ENCODE assay signal across 8 mouse cellular contexts in genomic region chr9:101110013-101110412, GRCm38 (mm10). TPM values are rescaled to one million over a fixed set of nuclear protein-coding genes. Genes with fewer than 3 reads are reported as not detected.
A peak's percentile ranks its signal among the peaks of the same experiment; 100 is the strongest.
DNase-seq lines count a peak whose midpoint lies in the region; ATAC-seq lines count a peak whose summit lies in the region.

No protein-coding gene starts in this region.

- 68% methylated on average over 3 of the region's 3 CpGs for WGBS in forebrain, embryonic 14.5 days
- WGBS in forebrain, embryonic 15.5 days, result 42% methylated on average over 3 of the region's 3 CpGs
- 6% methylated on average over 3 of the region's 3 CpGs for WGBS in heart, embryonic 16.5 days
- WGBS in forebrain, embryonic 10.5 days, result 75% methylated on average over 3 of the region's 3 CpGs

- H3K9ac ChIP-seq in forebrain, embryonic 14.5 days (ENCODE audit: low read length), result no peak overlapping the region
- H3K9ac ChIP-seq in forebrain, embryonic 15.5 days (replicated peaks), result no peak overlapping the region
- H3K9ac ChIP-seq in heart, embryonic 16.5 days (ENCODE audit: low read length), result no peak overlapping the region

- peak; percentile 48 for DNase-seq in forebrain, embryonic 14.5 days (ENCODE audit: low spot score)
- DNase-seq in NIH3T3 (ENCODE audit: low read depth), result peak; percentile 70
- DNase-seq in kidney, postnatal 25 days, result peak; percentile 58 to 61
- DNase-seq in frontal cortex, postnatal 14 days (ENCODE audit: low spot score in 2 of 2), result no peak
- DNase-seq in forebrain, embryonic 10.5 days (ENCODE audit: extremely low spot score, low spot score), result no peak
- DNase-seq in layer of hippocampus, adult 9-10 months (ENCODE audit: low spot score), result no peak

- no peaks in the 10 kb centered on the region for H3K9me3 ChIP-seq in forebrain, embryonic 14.5 days (replicated peaks; ENCODE audit: control insufficient read depth, low read length)
- no peaks in the 10 kb centered on the region for H3K9me3 ChIP-seq in forebrain, embryonic 15.5 days
- peaks cover 4% of the 10 kb centered on the region for H3K9me3 ChIP-seq in heart, embryonic 16.5 days (replicated peaks; ENCODE audit: control insufficient read depth, low read length)
- no peaks in the 10 kb centered on the region for H3K9me3 ChIP-seq in forebrain, embryonic 10.5 days

- H3K4me1 ChIP-seq in forebrain, embryonic 14.5 days (ENCODE audit: control insufficient read depth, insufficient read depth, low read length), result no peaks in the 10 kb centered on the region
- H3K4me1 ChIP-seq in forebrain, embryonic 15.5 days, result no peaks in the 10 kb centered on the region
- peaks cover 24% of the 10 kb centered on the region for H3K4me1 ChIP-seq in heart, embryonic 16.5 days (ENCODE audit: control insufficient read depth, insufficient read depth, low read length)
- no peaks in the 10 kb centered on the region for H3K4me1 ChIP-seq in forebrain, embryonic 10.5 days

- ATAC-seq in forebrain, embryonic 14.5 days, result no peak
- ATAC-seq in forebrain, embryonic 15.5 days (replicated peaks), result no peak
- ATAC-seq in heart, embryonic 16.5 days (replicated peaks; ENCODE audit: extremely low read depth, insufficient read depth, low FRiP score), result peak; percentile 46

- H3K4me3 ChIP-seq in forebrain, embryonic 14.5 days (ENCODE audit: low read depth, low read length), result no peak overlapping the region
- no peak overlapping the region for H3K4me3 ChIP-seq in forebrain, embryonic 15.5 days
- H3K4me3 ChIP-seq in heart, embryonic 16.5 days (ENCODE audit: low read length), result no peak overlapping the region
- no peak overlapping the region for H3K4me3 ChIP-seq in forebrain, embryonic 10.5 days

- peaks cover 19% of the 10 kb centered on the region; the same call in 1 of the 2 replicates for H3K36me3 ChIP-seq in forebrain, embryonic 14.5 days (ENCODE audit: control insufficient read depth, insufficient read depth, low read length)
- peaks cover 19% of the 10 kb centered on the region for H3K36me3 ChIP-seq in forebrain, embryonic 15.5 days
- H3K36me3 ChIP-seq in heart, embryonic 16.5 days (ENCODE audit: control insufficient read depth, insufficient read depth), result peaks cover 18% of the 10 kb centered on the region
- peaks cover 18% of the 10 kb centered on the region for H3K36me3 ChIP-seq in forebrain, embryonic 10.5 days (replicated peaks)

- H3K4me2 ChIP-seq in forebrain, embryonic 14.5 days (ENCODE audit: low read length), result no peak overlapping the region
- no peak overlapping the region for H3K4me2 ChIP-seq in forebrain, embryonic 15.5 days (replicated peaks)
- H3K4me2 ChIP-seq in heart, embryonic 16.5 days (ENCODE audit: low read depth, low read length), result no peak overlapping the region

- H3K27ac ChIP-seq in forebrain, embryonic 14.5 days (ENCODE audit: low read depth, low read length), result no peak overlapping the region
- no peak overlapping the region for H3K27ac ChIP-seq in forebrain, embryonic 15.5 days (replicated peaks)
- H3K27ac ChIP-seq in heart, embryonic 16.5 days (ENCODE audit: low read length), result peak overlapping the region; percentile 59
- H3K27ac ChIP-seq in forebrain, embryonic 10.5 days, result no peak overlapping the region

- H3K27me3 ChIP-seq in forebrain, embryonic 14.5 days (replicated peaks; ENCODE audit: control insufficient read depth, insufficient read depth, low read length), result no peaks in the 10 kb centered on the region
- no peaks in the 10 kb centered on the region for H3K27me3 ChIP-seq in forebrain, embryonic 15.5 days
- H3K27me3 ChIP-seq in heart, embryonic 16.5 days (ENCODE audit: control insufficient read depth, insufficient read depth, low read length), result no peaks in the 10 kb centered on the region
- no peaks in the 10 kb centered on the region for H3K27me3 ChIP-seq in forebrain, embryonic 10.5 days (ENCODE audit: poor library complexity, severe bottlenecking)

RNA-seq across cellular contexts. Expression of gene Msl2, which starts 36.1 kb away (rescaled TPM):
- polyA plus RNA-seq in forebrain, embryonic 14.5 days (2014; fragmentation: Nextera tagmentation; extraction: Ambion mirVana), result 6.1 and 8.4 TPM in 2 replicates
- polyA plus RNA-seq in forebrain, embryonic 15.5 days (2015; fragmentation: Nextera tagmentation; extraction: Ambion mirVana), result 6.0 and 6.7 TPM in 2 replicates
- 2.4 and 2.9 TPM in 2 replicates for polyA plus RNA-seq in heart, embryonic 16.5 days (2015; fragmentation: Nextera tagmentation; extraction: Ambion mirVana)
- 3.4 and 4.0 TPM in 2 replicates for polyA plus RNA-seq in forebrain, embryonic 10.5 days (2016; fragmentation: Nextera tagmentation; extraction: Ambion mirVana)

Comparison
In these comparisons a context has a peak if more than half of its experiments do, and no peak if none do; other contexts are left out.
1. DNase-seq: peak in forebrain, embryonic 14.5 days (single experiment), NIH3T3 (single experiment) and kidney, postnatal 25 days (2 of 2); none in frontal cortex, postnatal 14 days (0 of 2), forebrain, embryonic 10.5 days (single experiment) and layer of hippocampus, adult 9-10 months (single experiment).